Mouse (Mus musculus): ENCODE measurements around the gene Scn2b.

- TF ChIP-seq CTCF (conservative IDR thresholded peaks at IDR 0.05; ENCODE audit: insufficient read depth, insufficient read length, low read depth, low read length) (no peak), POLR2A (IDR thresholded peaks at IDR 0.05; ENCODE audit: low read depth, low read length) (no peak)
Measured at GRCm38 (mm10) chr9:45130119-45130518, 12.5 kb downstream of the Scn2b start.
